Mouse (Mus musculus): ENCODE measurements around the gene Arrdc3.

Arrdc3 gene

DNA sequence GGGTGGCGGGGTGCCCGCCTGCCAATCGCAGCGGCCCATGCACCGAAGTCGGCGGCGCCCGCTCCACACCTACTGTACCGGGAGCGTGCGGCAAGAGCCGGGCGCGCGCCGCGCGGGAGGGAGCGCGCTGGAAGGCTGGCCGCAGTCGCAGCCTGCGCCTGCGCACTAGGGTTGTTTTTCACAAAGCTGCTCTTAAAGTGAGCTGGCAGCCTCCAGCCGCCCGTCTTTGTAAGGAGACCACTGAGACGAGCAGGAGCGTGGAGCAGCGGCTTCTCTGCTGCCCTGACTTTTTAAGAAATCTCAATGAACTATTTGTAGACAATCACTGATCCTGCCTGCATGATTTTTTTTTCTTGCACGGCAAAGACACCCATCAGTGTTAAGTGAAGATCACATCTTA, at the start of gene Arrdc3:
Arrdc3 (plus strand) TSS at position 195 of the 400 bp plus-strand sequence.
- in situ Hi-C loops (cut with MboI, MseI), result loop anchor here (10.0 to 25.0 kb wide), 3 partner anchors 304 to 879 kb away; no protein-coding TSS in a partner anchor

GRCm38 (mm10) chr13:80862215-80862614, 21.0 kb upstream of the Arrdc3 start:
- in situ Hi-C loops (cut with MboI, MseI), result loop anchor here in 1 of 2 experiments (5.0 to 25.0 kb wide), 2 partner anchors 510 to 775 kb away; partner anchors contain the start of gene Adgrv1

GRCm38 (mm10) chr13:80864195-80864594, 19.0 kb upstream of the Arrdc3 start:
- in situ Hi-C loops (cut with MboI, MseI), result loop anchor here in 1 of 2 experiments (5.0 to 25.0 kb wide), 2 partner anchors 508 to 773 kb away; partner anchors contain the start of gene Adgrv1

- in situ Hi-C loops (cut with MboI, MseI), result loop anchor here (5.0 to 25.0 kb wide), 4 partner anchors 147 to 887 kb away; no protein-coding TSS in a partner anchor
Measured at GRCm38 (mm10) chr13:80875126-80875525, 8.1 kb upstream of the Arrdc3 start.

DNA sequence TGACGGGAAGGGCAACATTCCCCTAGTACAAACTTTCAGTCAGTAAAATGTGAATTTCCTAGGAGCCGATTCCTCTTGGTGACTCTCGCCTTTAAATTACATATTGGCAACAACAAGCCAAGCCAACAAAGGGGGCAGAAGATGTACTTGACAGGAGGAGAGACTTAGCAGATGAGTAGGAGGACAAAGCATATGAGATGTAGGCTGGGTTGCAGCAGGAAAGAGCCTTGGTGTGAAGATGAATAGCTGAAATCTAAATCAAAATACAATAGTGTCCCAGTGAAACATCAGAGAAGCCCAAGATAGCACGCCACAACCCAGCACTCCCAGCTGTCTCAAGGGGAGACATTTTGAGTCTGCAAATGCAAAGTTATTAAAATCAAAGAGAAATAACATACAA, 2.4 kb upstream of the Arrdc3 start:
- in situ Hi-C loops (cut with MboI, MseI), result loop anchor here (10.0 to 25.0 kb wide), 3 partner anchors 307 to 882 kb away; no protein-coding TSS in a partner anchor

DNA sequence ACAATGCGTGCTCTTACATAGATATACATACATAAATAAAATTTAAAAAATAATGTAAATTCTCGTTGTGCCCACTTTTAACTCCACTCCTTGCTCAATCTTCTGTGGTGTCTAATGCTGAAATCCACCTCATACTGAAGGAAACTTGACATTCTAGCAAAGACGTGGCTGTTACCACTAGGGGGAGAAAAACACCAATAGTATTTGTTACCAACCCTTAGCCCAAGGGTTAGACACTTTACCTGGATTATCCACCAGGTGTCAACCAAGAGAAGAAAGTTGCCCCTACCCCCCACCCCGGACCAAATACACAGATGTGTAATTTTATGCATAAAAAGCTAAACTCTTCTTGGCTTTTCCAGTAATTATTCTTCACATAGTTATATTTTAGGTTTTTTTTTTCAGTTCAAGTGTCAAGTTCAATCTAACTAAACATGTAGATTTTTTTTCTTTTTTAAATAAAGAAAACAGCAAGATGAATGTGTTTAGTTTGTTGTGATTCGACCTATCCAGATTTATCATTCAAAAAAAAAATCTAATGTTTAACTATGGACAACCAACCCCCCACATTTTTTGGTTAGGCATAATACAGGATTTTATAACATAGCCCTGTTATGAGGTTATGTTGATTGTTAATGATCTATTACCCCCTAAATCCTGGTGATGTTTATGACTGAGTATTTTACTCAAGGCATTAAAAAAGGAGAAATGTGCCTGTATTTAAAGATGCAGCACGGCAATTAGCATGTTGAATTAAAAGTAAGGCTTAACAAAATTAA, 1.3 kb upstream of the Arrdc3 start:
- in situ Hi-C loops (cut with MboI, MseI), result loop anchor here (10.0 to 25.0 kb wide), 3 partner anchors 305 to 880 kb away; no protein-coding TSS in a partner anchor

DNA sequence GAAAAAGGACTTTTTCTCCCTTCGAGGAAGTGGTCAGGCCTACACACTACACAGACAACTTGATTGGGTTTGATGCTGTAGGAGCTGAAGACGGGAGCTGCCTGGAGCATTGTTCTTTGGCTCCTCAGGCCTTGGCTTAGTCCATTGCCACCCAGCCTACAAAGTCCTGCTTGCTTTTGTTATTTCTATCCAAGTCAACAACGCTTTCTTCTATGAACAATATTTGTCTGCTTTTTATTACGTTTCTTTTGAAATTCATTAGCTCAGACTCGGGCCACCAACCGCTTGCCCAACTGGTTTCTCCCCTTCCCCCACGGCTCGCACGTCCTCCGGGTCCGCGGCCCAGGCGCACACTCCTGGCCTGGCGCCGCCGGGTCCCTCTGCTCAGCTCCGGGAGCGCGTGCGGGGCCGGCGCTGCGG, 458 bp upstream of the Arrdc3 start:
- in situ Hi-C loops (cut with MboI, MseI), result loop anchor here (10.0 to 25.0 kb wide), 3 partner anchors 305 to 880 kb away; no protein-coding TSS in a partner anchor

DNA sequence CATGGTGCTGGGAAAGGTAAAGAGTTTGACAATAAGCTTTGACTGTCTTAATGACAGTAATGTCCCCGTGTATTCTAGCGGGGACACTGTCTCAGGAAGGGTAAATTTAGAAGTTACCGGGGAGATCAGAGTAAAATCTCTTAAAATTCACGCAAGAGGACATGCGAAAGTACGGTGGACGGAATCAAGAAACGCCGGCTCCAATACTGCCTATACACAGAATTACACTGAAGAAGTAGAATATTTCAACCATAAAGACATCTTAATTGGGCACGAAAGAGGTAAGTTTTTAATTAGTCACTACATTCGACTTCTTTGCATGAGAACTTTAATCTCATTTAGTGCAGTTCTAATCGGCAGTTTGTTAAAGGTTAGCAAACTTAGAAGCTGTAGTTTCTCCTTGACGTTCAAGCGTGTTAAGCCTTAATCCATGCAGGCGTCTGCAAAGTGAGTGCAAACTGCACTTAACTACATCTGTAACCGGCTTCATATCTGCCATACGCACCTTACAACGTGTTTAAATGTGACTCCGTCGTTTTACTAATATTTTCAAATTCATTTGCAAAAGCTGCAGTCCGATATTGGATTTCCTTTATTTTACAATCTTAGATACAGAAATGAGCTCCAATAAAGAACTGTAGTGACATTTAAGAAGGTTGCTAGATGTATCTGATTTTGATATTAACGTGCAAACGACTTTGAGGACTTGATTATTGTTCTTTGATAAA, 629 bp downstream of the Arrdc3 start:
- in situ Hi-C loops (cut with MboI, MseI), result loop anchor here (10.0 to 25.0 kb wide), 3 partner anchors 303 to 878 kb away; no protein-coding TSS in a partner anchor

- in situ Hi-C loops (cut with MboI, MseI), result loop anchor here (10.0 to 25.0 kb wide), 3 partner anchors 303 to 878 kb away; no protein-coding TSS in a partner anchor
Measured at GRCm38 (mm10) chr13:80884377-80884983, 1.3 kb downstream of the Arrdc3 start.

- in situ Hi-C loops (cut with MboI, MseI), result loop anchor here (10.0 to 25.0 kb wide), 3 partner anchors 302 to 877 kb away; no protein-coding TSS in a partner anchor
Measured at GRCm38 (mm10) chr13:80885103-80885833, 2.1 kb downstream of the Arrdc3 start.

DNA sequence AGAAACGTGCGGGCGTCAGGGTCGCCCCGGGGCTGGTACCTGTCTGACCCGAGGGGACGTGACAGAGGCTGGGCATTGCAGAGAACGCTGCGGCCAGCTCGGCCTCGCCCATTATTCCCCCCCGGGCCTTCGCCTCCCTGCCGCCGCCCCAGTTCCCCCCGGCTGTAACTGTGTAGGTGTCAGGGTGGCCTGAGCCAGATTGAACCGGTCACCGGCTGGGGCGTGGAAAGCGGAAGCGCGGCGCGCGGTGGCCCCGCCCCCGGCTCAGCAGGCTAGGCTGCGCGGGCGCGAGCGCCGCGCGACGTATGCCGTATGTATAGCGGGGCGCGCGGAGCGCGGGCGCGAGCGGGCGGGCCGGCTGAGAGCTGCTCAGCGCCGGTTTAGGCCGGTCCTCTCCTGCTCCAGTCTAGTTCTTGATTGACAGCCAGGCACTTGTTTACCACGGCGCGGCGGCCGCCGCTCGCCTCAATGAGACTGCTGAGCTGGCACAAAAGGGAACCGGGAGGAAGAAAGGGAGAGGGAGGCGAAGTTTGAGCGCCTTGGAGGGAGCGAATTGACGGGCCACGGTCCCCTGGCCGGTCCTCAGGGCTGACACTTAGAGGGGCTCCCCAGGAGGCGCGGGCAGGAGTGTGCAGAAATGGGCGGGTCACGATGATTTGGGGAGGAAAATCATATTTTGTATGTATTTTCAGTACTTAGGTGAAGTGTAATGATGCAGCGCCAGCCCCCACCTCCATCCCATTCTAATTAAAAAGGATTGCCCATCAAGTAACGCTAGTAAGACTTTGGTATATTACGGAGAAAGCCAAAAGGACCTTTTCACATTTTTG, 2.9 kb downstream of the Arrdc3 start:
- in situ Hi-C loops (cut with MboI, MseI), result loop anchor here (10.0 to 25.0 kb wide), 3 partner anchors 301 to 876 kb away; no protein-coding TSS in a partner anchor

- in situ Hi-C loops (cut with MboI, MseI), result loop anchor here (10.0 to 25.0 kb wide), 3 partner anchors 301 to 876 kb away; no protein-coding TSS in a partner anchor
Measured at GRCm38 (mm10) chr13:80886664-80887210, 3.6 kb downstream of the Arrdc3 start.

DNA sequence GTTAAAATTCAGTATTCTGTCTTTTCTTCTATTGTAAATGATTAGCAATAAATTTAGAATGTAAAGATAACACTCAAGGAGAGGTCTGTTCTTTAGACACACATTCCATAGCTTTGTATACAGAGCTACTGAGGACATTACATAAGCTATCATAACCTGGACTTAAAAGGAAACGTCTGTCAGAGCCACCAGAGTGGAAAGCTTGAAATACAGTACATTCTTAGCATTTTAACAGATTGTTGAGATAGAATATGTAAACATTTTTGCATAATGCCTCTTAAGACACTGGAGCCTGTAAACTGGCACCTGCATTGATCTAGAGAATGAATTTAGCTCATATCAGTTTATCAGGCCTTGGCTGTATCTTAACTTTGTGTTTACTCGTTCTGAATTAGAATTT, 4.7 kb downstream of the Arrdc3 start:
- in situ Hi-C loops (cut with MboI, MseI), result loop anchor here (10.0 to 25.0 kb wide), 3 partner anchors 299 to 874 kb away; no protein-coding TSS in a partner anchor

DNA sequence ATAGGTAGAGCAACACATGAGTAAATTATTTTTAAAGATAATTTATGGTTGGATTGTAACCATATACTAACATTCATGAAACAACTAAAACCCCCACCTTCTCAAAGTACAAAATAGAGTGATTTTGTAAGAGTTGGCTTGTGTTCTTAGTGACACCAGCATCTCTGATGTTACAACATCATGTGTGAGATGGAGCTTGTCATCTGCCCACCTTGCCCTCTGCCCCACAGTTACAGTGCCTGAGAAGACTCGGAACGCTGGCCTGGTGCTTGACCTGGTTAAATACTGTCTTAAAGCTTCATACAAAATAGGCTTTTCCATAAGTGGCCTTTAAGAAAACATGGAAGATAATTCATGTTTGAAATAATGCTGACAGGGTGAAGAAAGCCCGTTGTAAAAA, 11.7 kb downstream of the Arrdc3 start:
- in situ Hi-C loops (cut with MboI, MseI), result loop anchor here (5.0 to 25.0 kb wide), 3 partner anchors 292 to 887 kb away; partner anchors contain the start of gene Cetn3 (in 1 of the 2)

GRCm38 (mm10) chr13:80897411-80897810, 14.2 kb downstream of the Arrdc3 start:
- in situ Hi-C loops (cut with MboI, MseI), result loop anchor here (25.0 kb wide), 2 partner anchors 290 to 865 kb away; no protein-coding TSS in a partner anchor

DNA sequence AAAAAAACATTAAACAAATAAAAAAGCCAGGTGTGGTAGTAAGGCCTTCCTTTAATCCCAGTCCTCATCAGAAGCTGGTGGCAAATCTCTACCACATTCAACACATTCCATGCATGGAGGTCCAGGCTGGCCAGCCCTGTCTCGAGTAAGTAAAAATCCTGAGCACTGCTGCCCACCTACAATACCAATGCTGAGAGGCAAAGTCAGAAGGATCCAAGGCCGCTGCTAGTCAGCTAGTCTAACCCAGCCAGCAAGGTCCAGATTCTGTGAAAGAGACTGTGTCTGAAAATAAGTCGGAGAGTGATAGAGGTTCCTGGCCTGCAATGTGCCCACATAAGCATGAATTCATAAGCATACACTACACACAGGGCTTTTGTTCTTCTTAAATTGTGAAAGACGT, 14.9 kb downstream of the Arrdc3 start:
- in situ Hi-C loops (cut with MboI, MseI), result loop anchor here (25.0 kb wide), 2 partner anchors 289 to 864 kb away; no protein-coding TSS in a partner anchor

GRCm38 (mm10) chr13:80899435-80900029, 16.3 kb downstream of the Arrdc3 start:
- in situ Hi-C loops (cut with MboI, MseI), result loop anchor here (25.0 kb wide), 2 partner anchors 288 to 863 kb away; no protein-coding TSS in a partner anchor

GRCm38 (mm10) chr13:80901432-80901831, 18.2 kb downstream of the Arrdc3 start:
- in situ Hi-C loops (cut with MboI, MseI), result no loop called here
